ENCODE assay signal across 24 mouse cellular contexts in genomic region chr5:115938999-115939398, GRCm38 (mm10).
DNase-seq lines count a peak whose midpoint lies in the region; ATAC-seq and TF ChIP-seq lines count a peak whose summit lies in the region.
"Had no signal": no experiment of that assay in that cellular context is flagged by ENCODE, and none has a peak within 500 bp of the region (broad histone marks: within the 10 kb centered on the region; RNA-seq: fewer than 3 reads in every experiment).

No protein-coding gene starts in this region.

- intact Hi-C loops in heart, adult 2 months (cut with DNase I) = no loop called here

- H3K27me3 ChIP-seq in E14TG2a.4 (ENCODE audit: insufficient read depth, low read length) = no peaks in the 10 kb centered on the region
- H3K27me3 ChIP-seq in heart, adult 2 months (ENCODE audit: control insufficient read depth, insufficient read depth, low read length) = no peaks in the 10 kb centered on the region
- no peaks in the 10 kb centered on the region for H3K27me3 ChIP-seq in liver, embryonic 11.5 days (replicated peaks; ENCODE audit: control insufficient read depth, insufficient read depth, low read length)
- H3K27me3 ChIP-seq: embryonic facial prominence, embryonic 12.5 days; embryonic facial prominence, embryonic 15.5 days; hindbrain, embryonic 12.5 days; hindbrain, embryonic 15.5 days; Patski had no signal

- no peak for TF ChIP-seq EP300 in heart, adult 2 months (IDR thresholded peaks at IDR 0.05; ENCODE audit: insufficient read depth, low read depth, low read length)

- no peak for TF ChIP-seq POLR2A in heart, adult 2 months (IDR thresholded peaks at IDR 0.05; ENCODE audit: insufficient read depth, low read depth, low read length)

- DNase-seq in frontal cortex, postnatal 10 days (ENCODE audit: low spot score in 2 of 2) = no peak
- DNase-seq in CD4-positive helper T cell, adult 2 months (ENCODE audit: low read depth, low spot score) = peak; percentile 52
- DNase-seq in layer of hippocampus, adult 18-20 months (ENCODE audit: low spot score in 2 of 2) = no peak
- DNase-seq in heart, adult 2 months = no peak
- DNase-seq in liver, embryonic 11.5 days (ENCODE audit: low spot score) = no peak
- DNase-seq: adrenal gland, postnatal 14 days; cerebellum, adult 11-12 months; cerebellum, adult 8-10 months; cerebellum, postnatal 10 days; forebrain, postnatal 0 days; gastrocnemius, postnatal 10 days; gastrocnemius, postnatal 36 days had no signal

- peaks cover 72% of the 10 kb centered on the region for H3K36me3 ChIP-seq in E14TG2a.4 (ENCODE audit: insufficient read depth, low read length)
- no peaks in the 10 kb centered on the region for H3K36me3 ChIP-seq in heart, adult 2 months (ENCODE audit: control insufficient read depth, insufficient read depth, low read length)
- H3K36me3 ChIP-seq in liver, embryonic 11.5 days (ENCODE audit: control insufficient read depth, insufficient read depth, low read length) = peaks cover 58% of the 10 kb centered on the region

- no peaks in the 10 kb centered on the region for H3K9me3 ChIP-seq in E14TG2a.4 (ENCODE audit: low read length)
- H3K9me3 ChIP-seq in liver, embryonic 11.5 days (ENCODE audit: control insufficient read depth, low read length) = peaks cover 3% of the 10 kb centered on the region; the same call in 1 of the 2 replicates
- H3K9me3 ChIP-seq: embryonic facial prominence, embryonic 12.5 days; embryonic facial prominence, embryonic 15.5 days; G1E; hindbrain, embryonic 12.5 days; hindbrain, embryonic 15.5 days had no signal

- TF ChIP-seq CTCF in E14TG2a.4 (conservative IDR thresholded peaks at IDR 0.05; ENCODE audit: low read length) = no peak
- no peak for TF ChIP-seq CTCF in heart, adult 2 months (IDR thresholded peaks at IDR 0.05)

- ATAC-seq in frontal cortex, adult (ENCODE audit: low TSS enrichment) = peak; percentile 64; the same call in 1 of the 2 replicates
- peak; percentile 64 for ATAC-seq in inflammation-experienced regulatory T-cells, adult 6 months
- no peak for ATAC-seq in liver, embryonic 11.5 days (replicated peaks; ENCODE audit: low FRiP score)
- ATAC-seq: forebrain, embryonic 14.5 days; forebrain, postnatal 0 days; intestine, embryonic 16.5 days; Patski had no signal

- H3K4me3 ChIP-seq in E14TG2a.4 (replicated peaks; ENCODE audit: low read length) = peak overlapping the region; percentile 20; the same call in 1 of the 2 replicates
- H3K4me3 ChIP-seq in heart, adult 2 months = no peak overlapping the region
- no peak overlapping the region for H3K4me3 ChIP-seq in liver, embryonic 11.5 days (ENCODE audit: low read depth, low read length)
- H3K4me3 ChIP-seq: embryonic facial prominence, embryonic 12.5 days; embryonic facial prominence, embryonic 15.5 days; hindbrain, embryonic 12.5 days; hindbrain, embryonic 15.5 days had no signal

- 93% methylated on average over 13 of the region's 13 CpGs for WGBS in heart, adult 2 months
- 93% methylated on average over 13 of the region's 13 CpGs for WGBS in liver, embryonic 11.5 days

- peaks cover 60% of the 10 kb centered on the region for H3K4me1 ChIP-seq in E14TG2a.4 (replicated peaks; ENCODE audit: low read depth, low read length)
- H3K4me1 ChIP-seq in heart, adult 2 months (ENCODE audit: control insufficient read depth, insufficient read depth, low read length) = no peaks in the 10 kb centered on the region
- H3K4me1 ChIP-seq in liver, embryonic 11.5 days (replicated peaks; ENCODE audit: control insufficient read depth, insufficient read depth, low read length) = peaks cover 4% of the 10 kb centered on the region
- H3K4me1 ChIP-seq: embryonic facial prominence, embryonic 12.5 days; embryonic facial prominence, embryonic 15.5 days; hindbrain, embryonic 12.5 days; hindbrain, embryonic 15.5 days had no signal

- no peaks in the 10 kb centered on the region for H3K79me2 ChIP-seq in heart, adult 2 months (replicated peaks; ENCODE audit: control insufficient read depth, insufficient read depth, low read length)

- no peak overlapping the region for H3K27ac ChIP-seq in heart, adult 2 months
- H3K27ac ChIP-seq in liver, embryonic 11.5 days (ENCODE audit: low read depth, low read length) = no peak overlapping the region
- H3K27ac ChIP-seq: embryonic facial prominence, embryonic 12.5 days; embryonic facial prominence, embryonic 15.5 days; hindbrain, embryonic 12.5 days; hindbrain, embryonic 15.5 days had no signal

- no peak overlapping the region for H3K9ac ChIP-seq in heart, adult 2 months (ENCODE audit: low read depth, low read length)
- H3K9ac ChIP-seq in liver, embryonic 11.5 days (ENCODE audit: low read depth, low read length) = no peak overlapping the region
- H3K9ac ChIP-seq: embryonic facial prominence, embryonic 12.5 days; embryonic facial prominence, embryonic 15.5 days; forebrain, postnatal 0 days; hindbrain, embryonic 12.5 days; hindbrain, embryonic 15.5 days had no signal

- no peak overlapping the region for H3K4me2 ChIP-seq in liver, embryonic 11.5 days
- H3K4me2 ChIP-seq: embryonic facial prominence, embryonic 12.5 days; embryonic facial prominence, embryonic 15.5 days; heart, embryonic 11.5 days; hindbrain, embryonic 12.5 days; hindbrain, embryonic 15.5 days had no signal
